Mouse (Mus musculus) small intestine, adult 2 months (tissue): ENCODE data around the gene Ss18l1. TPM values are rescaled to one million over a fixed set of nuclear protein-coding genes. Genes with fewer than 3 reads are reported as not detected.

Source experiments
- H3K27ac ChIP-seq: fragments of 200-500 bp; 2 replicates; pipeline ENCODE4 v1.5.1; 2012; ENCODE audit warnings: low read depth, low read length, control low read depth, inconsistent platforms; ENCODE audit not compliant: insufficient read depth
- H3K27me3 ChIP-seq: fragments of 200-500 bp; 2 replicates; pipeline ENCODE4 v1.6.1; 2012; ENCODE audit warnings: mild to moderate bottlenecking, moderate library complexity, low read length, inconsistent platforms; ENCODE audit not compliant: control insufficient read depth, insufficient read depth
- H3K36me3 ChIP-seq: fragments of 200-500 bp; 2 replicates; pipeline ENCODE4 v1.6.1; 2012; ENCODE audit warnings: mild to moderate bottlenecking, low read length, control low read depth, inconsistent platforms; ENCODE audit not compliant: control insufficient read depth, insufficient read depth
- H3K4me1 ChIP-seq: fragments of 200-500 bp; 2 replicates; pipeline ENCODE4 v1.6.1; 2012; ENCODE audit warnings: low read length, inconsistent platforms, mixed read lengths; ENCODE audit not compliant: control insufficient read depth, insufficient read depth, insufficient read length
- H3K4me3 ChIP-seq: fragments of 200-500 bp; 2 replicates; pipeline ENCODE4 v1.5.1; 2012; ENCODE audit warnings: low read depth, mild to moderate bottlenecking, control low read depth, inconsistent platforms, low read length, moderate library complexity
- CTCF ChIP-seq: fragments of 200-500 bp; IDR thresholded peaks from 2 replicates; pipeline ENCODE4 v1.5.1; 2012; ENCODE audit warnings: low read depth, mild to moderate bottlenecking, control low read depth, inconsistent platforms, low read length, moderate library complexity, mixed read lengths; ENCODE audit not compliant: insufficient replicate concordance, insufficient read length; ENCODE audit errors: extremely low read depth
- POLR2A ChIP-seq: fragments of 200-500 bp; IDR thresholded peaks from 2 replicates; pipeline ENCODE4 v1.6.1; 2012; ENCODE audit warnings: low read depth, mild to moderate bottlenecking, control low read depth, inconsistent platforms, low read length, moderate library complexity
- WGBS: fragments of 180-500 bp; shearing (Covaris S2); methylation state at CpG from one replicate; pipeline ENCODE4 v1.1.7; 2018; 5-methylcytosine and 5-hydroxymethylcytosine counted together
- polyA plus RNA-seq: library from polyadenylated mRNA; depleted of rRNA; stranded (reverse); fragments of >200 nt; gene quantifications from 2 replicates; pipeline ENCODE4 v1.2.3, GENCODE M21; 2012; rRNA removed

Gene Ss18l1
- 4.0 and 7.7 TPM in 2 replicates for polyA plus RNA-seq

DNA sequence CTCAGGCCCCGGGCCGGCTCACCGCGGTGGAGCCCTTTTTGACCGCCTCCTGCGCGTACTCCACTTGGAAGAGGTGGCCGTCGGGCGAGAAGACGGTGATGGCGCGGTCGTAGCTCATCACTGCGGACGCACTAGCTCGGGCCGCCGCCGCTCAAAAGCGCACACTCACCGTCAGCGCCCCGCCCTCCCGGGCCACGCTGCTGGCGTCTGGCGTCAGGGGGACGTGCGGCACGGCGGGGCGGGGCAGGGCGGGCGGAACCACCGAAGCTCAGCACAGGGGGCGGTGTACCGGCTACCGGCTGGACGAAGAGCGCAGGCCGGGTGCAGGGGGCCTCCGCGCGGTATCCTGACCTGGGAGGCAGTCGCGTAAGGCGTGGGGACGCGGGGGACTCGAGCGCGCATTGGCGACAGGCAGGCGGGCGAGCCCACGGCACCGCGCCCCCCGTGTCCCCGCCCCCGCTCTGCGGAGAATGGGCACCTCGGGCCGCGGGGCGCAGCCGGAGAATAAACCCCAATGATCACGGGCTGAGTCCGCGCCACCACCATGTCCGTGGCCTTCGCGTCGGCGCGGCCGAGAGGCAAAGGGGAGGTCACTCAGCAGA, at the start of gene Ss18l1, which contains the start of gene Psma7:
TSS of gene Ss18l1 (plus strand) at position 254 of the 602 bp plus-strand sequence.
TSS of gene Psma7 (minus strand) at position 178 of the 602 bp plus-strand sequence.
- WGBS: under 1% methylated on average over 75 of the region's 78 CpGs
- Histone ChIP-seq H3K36me3 (peaks cover 14% of the 10 kb centered on the region), H3K4me3 (peak within 1 kb of the TSS; percentile 77), H3K4me1 (peaks cover 8% of the 10 kb centered on the region), H3K27ac (peak within 1 kb of the TSS; percentile 70), H3K27me3 (no peaks in the 10 kb centered on the region)
- TF ChIP-seq POLR2A (peak; percentile 86), CTCF (no peak)

DNA sequence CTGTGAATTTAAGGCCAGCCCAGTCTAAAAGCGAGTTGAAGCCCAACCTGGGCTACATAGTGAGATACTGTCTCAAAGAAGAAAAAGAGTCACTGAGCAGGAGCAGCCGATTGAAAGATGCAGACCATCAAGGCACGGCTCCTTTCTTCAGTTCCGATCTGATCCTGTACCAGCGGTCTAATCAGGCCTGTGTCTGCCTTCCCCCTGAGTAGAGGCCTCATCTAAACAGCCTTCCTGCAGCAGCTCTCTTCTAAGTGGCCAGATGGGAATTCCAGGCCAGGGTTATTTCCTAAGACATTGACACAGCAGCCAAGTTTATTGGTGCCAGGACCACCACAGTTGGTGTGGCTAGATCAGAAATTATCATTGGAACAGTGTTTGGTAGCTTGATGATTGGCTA, 49.2 kb upstream of the Ss18l1 start:
- 83% methylated on average over 5 of the region's 5 CpGs for WGBS
- Histone ChIP-seq H3K4me3 (no peak overlapping the region), H3K36me3 (no peaks in the 10 kb centered on the region), H3K27me3 (no peaks in the 10 kb centered on the region), H3K4me1 (no peaks in the 10 kb centered on the region), H3K27ac (no peak overlapping the region)
- TF ChIP-seq CTCF: no peak
- no peak for TF ChIP-seq POLR2A

DNA sequence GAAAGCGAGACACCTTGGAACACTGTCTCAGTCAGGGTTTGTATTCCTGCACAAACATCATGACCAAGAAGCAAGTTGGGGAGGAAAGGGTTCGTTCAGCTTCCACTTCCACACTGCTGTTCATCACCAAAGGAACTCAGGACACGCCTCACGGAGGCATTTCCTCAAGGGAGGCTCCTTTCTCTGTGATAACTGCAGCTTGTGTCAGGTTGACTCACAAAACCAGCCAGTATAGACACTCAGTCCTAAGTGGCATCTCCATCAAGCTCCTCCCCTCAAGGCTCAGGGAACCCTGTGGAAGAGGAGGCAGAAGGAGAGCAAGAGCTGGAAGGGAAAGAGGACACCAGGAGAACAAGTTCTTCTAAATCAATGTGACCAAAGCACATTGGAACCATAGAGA, 43.9 kb upstream of the Ss18l1 start:
- Histone ChIP-seq H3K4me1 (no peaks in the 10 kb centered on the region), H3K27ac (no peak overlapping the region), H3K27me3 (no peaks in the 10 kb centered on the region), H3K36me3 (no peaks in the 10 kb centered on the region), H3K4me3 (no peak overlapping the region)
- 47% methylated on average over 4 of the region's 4 CpGs for WGBS
- TF ChIP-seq CTCF: no peak
- no peak for TF ChIP-seq POLR2A

DNA sequence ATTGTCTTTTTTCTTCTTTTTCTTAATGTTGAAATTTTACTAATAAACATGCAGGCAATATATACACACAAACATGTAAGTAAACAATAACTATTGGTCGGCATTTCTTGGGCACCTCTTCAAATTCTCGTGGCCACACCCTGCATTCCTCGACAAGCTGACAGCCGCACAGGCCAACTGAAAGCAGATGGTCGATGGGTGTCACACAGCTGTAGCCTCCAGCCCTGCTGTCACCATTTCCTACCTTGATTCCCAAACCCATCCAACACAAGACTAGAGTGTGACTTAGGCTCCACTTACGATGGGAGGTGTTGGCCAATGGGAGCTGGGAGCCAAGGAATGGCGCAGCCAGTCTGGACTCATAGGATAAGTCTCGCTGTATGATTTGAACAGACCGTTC, 40.7 kb upstream of the Ss18l1 start:
- Histone ChIP-seq H3K4me1 (peaks cover 9% of the 10 kb centered on the region; the same call in 1 of the 2 replicates), H3K36me3 (no peaks in the 10 kb centered on the region), H3K4me3 (no peak overlapping the region), H3K27me3 (no peaks in the 10 kb centered on the region), H3K27ac (no peak overlapping the region)
- no peak for TF ChIP-seq CTCF
- no peak for TF ChIP-seq POLR2A
- WGBS: 59% methylated on average over 9 of the region's 9 CpGs

DNA sequence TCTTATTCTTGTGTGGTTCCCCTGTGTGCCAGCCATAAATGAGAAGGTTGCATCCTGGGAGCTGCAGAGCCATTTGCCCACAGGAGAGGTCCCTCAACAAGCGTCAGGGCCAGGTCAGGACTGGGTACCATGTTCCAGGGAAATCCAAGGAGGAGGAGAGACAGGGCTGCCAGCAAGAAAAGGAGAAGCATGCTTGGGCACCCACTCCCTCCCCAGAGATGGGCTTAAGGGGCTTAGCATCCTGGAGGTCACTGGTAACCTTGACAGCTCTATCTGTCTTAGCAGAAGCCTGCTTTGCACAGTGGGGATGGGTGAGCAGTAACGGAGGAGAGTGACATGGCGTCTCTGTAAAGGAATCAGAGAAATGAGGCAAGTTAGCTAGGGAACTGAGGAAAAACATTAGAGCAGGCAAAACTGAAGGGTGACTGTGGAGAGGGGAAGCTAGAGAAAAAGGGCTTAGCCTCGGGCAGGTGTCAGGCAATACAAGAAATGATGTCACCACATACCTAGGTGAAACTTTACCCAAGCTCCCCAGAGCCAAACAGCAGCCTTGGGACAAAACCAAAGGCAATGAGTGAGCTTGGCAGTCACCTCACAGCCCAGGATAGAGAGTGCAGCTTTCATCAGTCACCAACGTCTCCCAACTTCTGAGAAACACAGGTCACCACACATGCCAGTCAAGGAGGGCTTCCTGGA, 36.5 kb upstream of the Ss18l1 start:
- TF ChIP-seq CTCF (no peak), POLR2A (no peak)
- WGBS: 56% methylated on average over 5 of the region's 5 CpGs
- no peaks in the 10 kb centered on the region for H3K36me3 ChIP-seq
- no peaks in the 10 kb centered on the region for H3K27me3 ChIP-seq
- H3K4me1 ChIP-seq: peaks cover 11% of the 10 kb centered on the region; the same call in 1 of the 2 replicates
- H3K4me3 ChIP-seq: no peak overlapping the region
- H3K27ac ChIP-seq: peak overlapping the region; percentile 35; the same call in 1 of the 2 replicates

DNA sequence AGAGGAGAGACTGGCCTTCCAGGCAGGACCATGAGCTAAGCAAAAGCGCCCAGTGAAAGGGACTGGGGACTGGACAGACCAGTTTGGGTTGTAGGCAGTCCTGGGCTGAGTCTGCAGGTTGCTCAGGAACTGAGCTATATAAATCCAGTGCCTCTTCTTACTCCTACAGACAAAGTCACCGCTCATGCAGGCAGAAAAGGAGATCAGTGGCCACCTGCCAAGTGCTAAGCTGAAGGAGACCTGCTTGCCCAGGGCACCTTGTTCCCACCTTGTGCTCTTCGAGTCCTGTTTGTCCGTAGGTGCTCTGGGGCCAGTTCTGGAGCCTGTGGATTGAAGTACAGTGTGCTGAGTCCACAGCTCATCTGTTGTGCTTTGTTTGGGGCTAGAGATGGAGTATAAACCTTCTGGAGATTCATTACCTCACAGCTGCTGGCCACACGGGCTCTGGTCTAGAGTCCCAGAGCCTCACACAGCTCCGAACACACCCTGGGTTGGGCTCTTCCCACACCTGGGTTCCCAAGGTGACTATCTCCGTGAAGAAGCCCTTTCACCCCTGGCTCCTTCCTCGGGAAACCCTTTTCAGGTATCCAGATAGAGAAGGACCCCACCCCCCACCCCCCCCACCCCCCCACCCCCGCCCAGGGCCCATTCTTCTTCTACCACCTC, 35.8 kb upstream of the Ss18l1 start:
- no peak for TF ChIP-seq POLR2A
- no peak for TF ChIP-seq CTCF
- no peak overlapping the region; the same call in 1 of the 2 replicates for H3K4me3 ChIP-seq
- 18% methylated on average over 9 of the region's 9 CpGs for WGBS

DNA sequence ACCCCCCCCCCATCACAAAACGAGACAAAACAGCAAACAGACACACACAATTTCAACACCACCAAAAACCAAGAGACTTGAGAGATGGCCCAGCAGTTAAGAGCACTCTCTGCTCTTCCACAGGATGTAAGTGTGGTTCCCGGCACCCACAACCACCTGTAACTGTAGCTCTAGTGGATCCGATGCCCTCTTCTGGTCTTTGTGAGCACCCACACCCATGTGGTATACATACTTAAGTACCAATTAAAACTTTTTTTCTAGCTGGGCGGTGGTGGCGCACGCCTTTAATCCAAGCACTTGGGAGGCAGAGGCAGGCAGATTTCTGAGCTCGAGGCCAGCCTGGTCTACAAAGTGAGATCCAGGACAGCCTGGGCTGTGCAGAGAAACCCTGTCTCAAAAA, 31.6 kb upstream of the Ss18l1 start:
- no peak for TF ChIP-seq CTCF
- TF ChIP-seq POLR2A: no peak

More for the DNA sequence above, 35.8 kb upstream of the Ss18l1 start:
- peaks cover 11% of the 10 kb centered on the region; the same call in 1 of the 2 replicates for H3K4me1 ChIP-seq
- H3K27me3 ChIP-seq: no peaks in the 10 kb centered on the region
- peak overlapping the region; percentile 35; the same call in 1 of the 2 replicates for H3K27ac ChIP-seq
- no peaks in the 10 kb centered on the region for H3K36me3 ChIP-seq

More for the DNA sequence above, 31.6 kb upstream of the Ss18l1 start:
- 97% methylated on average over 7 of the region's 7 CpGs for WGBS
- Histone ChIP-seq H3K36me3 (no peaks in the 10 kb centered on the region), H3K27ac (no peak overlapping the region), H3K4me1 (peaks cover 12% of the 10 kb centered on the region; the same call in 1 of the 2 replicates), H3K27me3 (no peaks in the 10 kb centered on the region), H3K4me3 (no peak overlapping the region)
